Mouse (Mus musculus) liver, adult 2 months (tissue): ENCODE results near the gene Palld. TPM values are rescaled to one million over a fixed set of nuclear protein-coding genes. Genes with fewer than 3 reads are reported as not detected.

Experiments used
- DNase-seq: peaks from one replicate; pipeline ENCODE4 v3.0.0-alpha.2; 2011; ENCODE audit warnings: low read depth, low spot score; ENCODE audit errors: extremely low read depth
- H3K27ac ChIP-seq: fragments of 200-500 bp; replicated peaks from 2 replicates; pipeline ENCODE4 v1.5.1; 2012; ENCODE audit warnings: low read depth, mild to moderate bottlenecking, control low read depth, inconsistent platforms, low read length; ENCODE audit not compliant: insufficient read depth
- H3K27me3 ChIP-seq: fragments of 200-500 bp; 2 replicates; pipeline ENCODE4 v1.6.1; 2012; ENCODE audit warnings: mild to moderate bottlenecking, moderate library complexity, low read length, inconsistent platforms; ENCODE audit not compliant: control insufficient read depth, insufficient read depth
- H3K36me3 ChIP-seq: fragments of 200-500 bp; 2 replicates; pipeline ENCODE4 v1.6.1; 2012; ENCODE audit warnings: low read length, inconsistent platforms; ENCODE audit not compliant: control insufficient read depth, insufficient read depth
- H3K4me1 ChIP-seq: fragments of 200-500 bp; 2 replicates; pipeline ENCODE4 v1.6.1; 2011; ENCODE audit warnings: low read length; ENCODE audit not compliant: control insufficient read depth, insufficient read depth
- H3K4me3 ChIP-seq: fragments of 200-500 bp; 2 replicates; pipeline ENCODE4 v1.5.1; 2011; ENCODE audit warnings: low read depth, mild to moderate bottlenecking, control low read depth, low read length, moderate library complexity; ENCODE audit not compliant: insufficient read depth
- H3K79me2 ChIP-seq: fragments of 200-500 bp; 2 replicates; pipeline ENCODE4 v1.6.1; 2012; ENCODE audit warnings: inconsistent platforms, mild to moderate bottlenecking, low read length, moderate library complexity; ENCODE audit not compliant: control insufficient read depth, insufficient read depth
- H3K9ac ChIP-seq: fragments of 200-500 bp; 2 replicates; pipeline ENCODE4 v1.6.1; 2012; ENCODE audit warnings: low read depth, mild to moderate bottlenecking, control low read depth, inconsistent platforms, low read length
- CTCF ChIP-seq: fragments of 200-500 bp; IDR thresholded peaks from 2 replicates; pipeline ENCODE4 v1.5.1; 2011; ENCODE audit warnings: low read depth, low read length, control low read depth
- POLR2A ChIP-seq: fragments of 200-500 bp; IDR thresholded peaks from 2 replicates; pipeline ENCODE4 v1.6.1; 2011; ENCODE audit warnings: low read length, control low read depth; ENCODE audit not compliant: insufficient read depth; ENCODE audit errors: extremely low read depth
- WGBS: fragments of 180-500 bp; shearing (Covaris S2); methylation state at CpG from one replicate; pipeline ENCODE4 v1.1.7; 2018; 5-methylcytosine and 5-hydroxymethylcytosine counted together
- polyA plus RNA-seq: library from polyadenylated mRNA; depleted of rRNA; stranded (reverse); fragments of >200 nt; gene quantifications from 2 replicates; pipeline ENCODE4 v1.2.3, GENCODE M21; 2012
- total RNA-seq: library from RNA; depleted of rRNA; stranded (reverse); fragments of >200 nt; gene quantifications from 2 replicates; pipeline ENCODE4 v1.2.3, GENCODE M21; 2014

Palld gene
- total and polyA plus RNA-seq, 2 experiments = 10.1 to 17.8 TPM

DNA sequence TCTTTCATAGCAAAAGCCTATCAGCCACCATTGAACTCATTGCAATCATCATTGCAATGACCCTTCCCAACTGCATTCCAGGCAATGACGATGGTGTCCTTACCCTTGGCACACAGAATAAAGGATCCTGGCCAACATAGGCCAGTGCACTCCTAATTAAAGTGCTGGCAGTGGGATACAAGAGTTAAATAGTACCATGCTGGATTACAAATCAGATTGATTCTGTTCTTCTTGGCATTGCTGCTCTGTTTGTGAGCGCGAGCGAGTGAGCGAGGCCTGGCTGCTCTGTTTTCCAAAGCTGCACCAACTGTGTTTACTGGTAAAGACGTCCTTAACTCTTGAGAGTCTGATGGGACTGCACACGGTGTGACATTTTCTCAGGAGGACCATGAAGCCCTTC lies 37.1 kb downstream of the Palld start:
- 38% methylated on average over 7 of the region's 7 CpGs for WGBS
- H3K27me3 ChIP-seq = no peaks in the 10 kb centered on the region
- H3K4me1 ChIP-seq = no peaks in the 10 kb centered on the region
- no peak overlapping the region for H3K27ac ChIP-seq
- H3K79me2 ChIP-seq = no peaks in the 10 kb centered on the region
- TF ChIP-seq CTCF (no peak), POLR2A (no peak)
- H3K4me3 ChIP-seq = no peak overlapping the region
- H3K36me3 ChIP-seq = no peaks in the 10 kb centered on the region
- H3K9ac ChIP-seq = no peak overlapping the region
- DNase-seq = peak; percentile 71

DNA sequence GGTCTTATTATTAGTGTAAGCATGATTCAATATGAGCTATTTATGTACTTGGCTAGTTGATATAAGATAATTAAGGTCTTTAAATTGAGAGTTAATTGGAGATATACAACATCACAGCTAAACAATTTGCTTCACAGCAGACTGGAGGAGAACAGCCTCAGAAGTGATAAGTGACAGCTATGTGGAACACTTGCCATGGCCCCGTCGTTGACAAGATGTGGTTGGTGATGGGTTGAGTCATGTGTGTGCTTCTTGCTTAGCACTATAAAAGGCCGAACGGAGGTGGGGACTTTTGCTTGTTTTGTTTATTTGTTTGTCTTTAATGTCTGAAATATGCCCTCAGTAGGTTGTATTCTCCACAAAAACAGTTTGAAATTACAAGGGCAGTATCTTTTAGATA lies 51.2 kb downstream of the Palld start:
- H3K27ac ChIP-seq = no peak overlapping the region
- H3K4me1 ChIP-seq = no peaks in the 10 kb centered on the region
- 78% methylated on average over 4 of the region's 4 CpGs for WGBS
- H3K27me3 ChIP-seq = no peaks in the 10 kb centered on the region
- H3K36me3 ChIP-seq = no peaks in the 10 kb centered on the region
- no peak overlapping the region for H3K4me3 ChIP-seq
- DNase-seq = no peak
- no peak overlapping the region for H3K9ac ChIP-seq
- H3K79me2 ChIP-seq = no peaks in the 10 kb centered on the region
- TF ChIP-seq CTCF (no peak), POLR2A (no peak)

DNA sequence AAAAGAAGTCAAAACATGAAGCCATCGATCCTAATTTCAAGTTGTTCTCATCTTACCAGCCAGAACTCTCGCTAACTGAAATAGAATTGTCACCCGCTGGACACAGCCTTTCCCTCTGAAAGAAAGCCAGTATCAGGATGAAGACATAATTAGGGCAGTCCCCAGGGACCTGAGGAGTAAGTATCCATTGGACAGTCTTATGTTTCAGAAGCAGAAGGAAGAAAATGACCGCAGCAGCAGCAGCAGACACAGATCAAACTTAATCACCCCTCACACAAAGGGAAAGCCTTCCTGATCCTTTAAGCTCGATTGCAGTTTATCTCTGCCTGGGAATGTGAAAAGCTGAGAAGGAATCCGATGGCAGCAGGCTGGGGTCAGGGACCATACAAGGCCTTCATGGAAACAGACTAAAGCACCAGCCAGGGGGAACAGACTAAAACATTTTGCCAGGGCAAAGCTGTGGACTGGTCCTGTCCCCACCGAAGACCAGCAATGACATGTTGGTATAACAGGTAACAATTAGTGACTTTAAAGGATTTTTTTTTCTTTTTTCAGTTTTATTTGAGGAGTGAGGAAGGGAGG lies 53.8 kb downstream of the Palld start:
- Histone ChIP-seq H3K4me3 (no peak overlapping the region), H3K9ac (no peak overlapping the region), H3K79me2 (no peaks in the 10 kb centered on the region), H3K36me3 (no peaks in the 10 kb centered on the region), H3K27me3 (no peaks in the 10 kb centered on the region), H3K4me1 (no peaks in the 10 kb centered on the region), H3K27ac (no peak overlapping the region)
- TF ChIP-seq POLR2A = no peak
- no peak for TF ChIP-seq CTCF
- 65% methylated on average over 7 of the region's 7 CpGs for WGBS
- DNase-seq = no peak

DNA sequence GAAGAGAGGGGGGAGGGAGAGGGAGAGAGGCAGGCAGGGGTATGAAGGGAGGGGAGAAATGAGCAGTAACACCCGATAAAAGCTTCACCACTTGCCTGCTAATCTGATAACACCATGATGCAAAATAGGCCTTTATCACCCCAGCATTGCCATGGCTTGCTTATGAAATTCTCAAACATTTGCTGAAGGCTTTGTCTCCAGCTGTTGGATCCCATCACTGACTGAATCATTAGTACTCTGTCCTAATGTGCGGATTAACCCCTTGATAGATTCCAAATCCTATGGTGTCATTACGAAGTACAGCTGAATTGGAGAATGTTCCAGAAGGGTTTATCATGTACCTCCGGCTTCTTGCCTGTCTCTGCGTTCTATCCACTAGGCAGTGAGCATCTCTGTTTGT lies 55.0 kb downstream of the Palld start:
- no peak for TF ChIP-seq CTCF
- TF ChIP-seq POLR2A = no peak
- no peak overlapping the region for H3K4me3 ChIP-seq
- no peaks in the 10 kb centered on the region for H3K79me2 ChIP-seq
- H3K4me1 ChIP-seq = no peaks in the 10 kb centered on the region
- 89% methylated on average over 5 of the region's 5 CpGs for WGBS
- H3K27ac ChIP-seq = no peak overlapping the region
- no peaks in the 10 kb centered on the region for H3K36me3 ChIP-seq
- no peak for DNase-seq
- no peaks in the 10 kb centered on the region for H3K27me3 ChIP-seq
- H3K9ac ChIP-seq = no peak overlapping the region

DNA sequence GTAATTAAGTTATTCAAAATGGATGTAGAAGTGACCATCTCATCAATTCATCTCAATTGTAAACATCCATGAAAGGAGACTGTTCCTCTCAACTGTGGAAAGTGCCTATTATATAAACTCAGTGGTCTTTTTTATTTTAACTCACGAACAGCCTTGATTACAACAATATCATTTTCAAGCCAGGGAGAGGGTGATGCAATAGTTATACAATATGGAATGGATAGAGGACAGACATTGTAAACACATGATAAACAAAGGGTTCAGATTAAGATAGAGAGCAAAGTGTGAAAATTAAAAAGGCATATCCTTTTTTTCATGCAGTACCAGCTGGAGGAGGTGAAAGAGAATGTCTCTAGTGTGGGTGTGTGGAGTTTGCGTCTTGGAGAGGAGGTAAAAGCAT lies 57.5 kb downstream of the Palld start:
- Histone ChIP-seq H3K4me3 (no peak overlapping the region), H3K27me3 (no peaks in the 10 kb centered on the region), H3K9ac (no peak overlapping the region), H3K27ac (no peak overlapping the region), H3K79me2 (no peaks in the 10 kb centered on the region), H3K36me3 (no peaks in the 10 kb centered on the region), H3K4me1 (no peaks in the 10 kb centered on the region)
- no peak for DNase-seq
- TF ChIP-seq POLR2A = no peak
- TF ChIP-seq CTCF = no peak
- WGBS = 87% methylated on average over 2 of the region's 2 CpGs

DNA sequence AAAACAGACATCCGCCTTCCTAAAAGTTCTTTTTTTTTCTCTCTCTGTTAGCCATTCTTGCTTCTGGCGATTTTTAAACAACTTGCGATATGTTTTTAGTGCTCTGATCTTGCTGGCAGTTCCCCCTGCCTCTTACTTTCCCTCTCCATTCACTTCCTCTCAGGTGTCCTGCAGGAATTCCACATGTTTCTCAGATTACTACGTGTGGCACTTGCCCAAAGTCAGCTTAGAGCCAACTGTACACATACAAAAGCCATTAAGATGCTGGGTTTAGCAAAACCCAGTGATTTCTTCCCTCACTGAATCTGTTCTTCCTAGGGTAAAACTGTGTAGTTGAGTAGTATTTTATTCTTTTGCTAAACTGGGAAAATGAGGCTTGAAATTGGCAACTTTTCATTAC lies 57.9 kb downstream of the Palld start:
- 83% methylated on average over 4 of the region's 4 CpGs for WGBS
- H3K27ac ChIP-seq = no peak overlapping the region
- TF ChIP-seq CTCF = no peak
- TF ChIP-seq POLR2A = no peak

More for the DNA sequence above, 57.9 kb downstream of the Palld start:
- H3K79me2 ChIP-seq = no peaks in the 10 kb centered on the region
- no peak overlapping the region for H3K4me3 ChIP-seq
- no peaks in the 10 kb centered on the region for H3K27me3 ChIP-seq
- H3K9ac ChIP-seq = no peak overlapping the region
- no peak for DNase-seq
- no peaks in the 10 kb centered on the region for H3K36me3 ChIP-seq
- H3K4me1 ChIP-seq = no peaks in the 10 kb centered on the region
